Mouse (Mus musculus) thymus, postnatal 0 days (tissue): ENCODE data around the gene Tnfrsf9. TPM values are rescaled to one million over a fixed set of nuclear protein-coding genes. Genes with fewer than 3 reads are reported as not detected.
"Not testable (repeated sequence)": the region's sequence is repeated elsewhere in the genome, so short reads cannot be mapped to it uniquely, and the experiment has no call there.

Experiments
- DNase-seq: peaks from one replicate; pipeline ENCODE4 v3.0.0-alpha.2; 2015; ENCODE audit warnings: low spot score
- polyA plus RNA-seq: library from polyadenylated mRNA; unstranded; fragments of >200 nt; fragmentation: Nextera tagmentation; extraction: Ambion mirVana; gene quantifications from 2 replicates; pipeline ENCODE4 v1.2.1, GENCODE M21; 2015

Gene Tnfrsf9
- 8.5 and 9.6 TPM in 2 replicates for polyA plus RNA-seq

DNA sequence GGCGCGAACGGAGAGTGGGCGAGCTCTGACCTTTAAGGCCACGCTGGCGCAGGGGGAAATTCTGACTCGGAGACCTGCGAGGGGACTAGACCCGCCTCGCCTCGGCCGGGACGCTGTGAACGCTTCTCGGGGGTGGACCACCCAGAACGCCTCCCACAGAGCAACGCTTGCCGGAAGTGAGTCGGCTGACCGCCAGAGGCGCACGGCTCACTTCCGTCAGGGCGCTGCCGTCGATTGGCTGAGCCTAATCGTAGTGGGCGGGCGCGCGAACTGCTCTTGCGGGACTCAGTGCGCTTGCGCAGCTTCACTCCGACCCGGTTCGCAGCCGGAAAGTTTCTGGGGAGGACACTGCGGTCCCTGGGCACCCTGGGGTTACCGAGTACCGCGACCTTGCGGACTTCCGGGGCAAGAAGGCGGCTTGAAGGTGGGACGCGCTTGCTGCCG is at the start of gene Tnfrsf9, which contains the start of gene Park7:
Tnfrsf9 (plus strand) TSS at position 273 of the 444 bp plus-strand sequence.
Park7 (minus strand) TSS at position 148 of the 444 bp plus-strand sequence.
- peak; percentile 98 for DNase-seq

DNA sequence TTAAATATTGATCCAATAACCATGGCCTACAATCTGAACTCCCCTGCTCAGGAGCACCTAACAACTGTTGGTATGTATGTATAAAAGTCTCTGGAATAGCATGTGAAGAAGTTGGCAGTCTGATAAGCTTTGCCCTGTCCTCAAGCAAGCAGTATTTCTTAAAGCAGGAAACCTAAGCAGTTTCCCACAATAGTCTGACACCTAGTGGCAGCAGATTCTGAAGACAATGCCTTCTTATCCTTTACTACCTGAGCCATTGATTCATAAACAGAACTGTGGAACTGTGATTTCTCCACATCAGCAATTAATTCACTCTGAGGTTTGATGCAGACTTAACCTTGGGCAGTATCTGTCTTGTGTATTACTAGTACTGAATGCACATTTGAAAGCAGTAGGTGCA is 49.0 kb upstream of the Tnfrsf9 start:
- DNase-seq = peak; percentile 61

DNA sequence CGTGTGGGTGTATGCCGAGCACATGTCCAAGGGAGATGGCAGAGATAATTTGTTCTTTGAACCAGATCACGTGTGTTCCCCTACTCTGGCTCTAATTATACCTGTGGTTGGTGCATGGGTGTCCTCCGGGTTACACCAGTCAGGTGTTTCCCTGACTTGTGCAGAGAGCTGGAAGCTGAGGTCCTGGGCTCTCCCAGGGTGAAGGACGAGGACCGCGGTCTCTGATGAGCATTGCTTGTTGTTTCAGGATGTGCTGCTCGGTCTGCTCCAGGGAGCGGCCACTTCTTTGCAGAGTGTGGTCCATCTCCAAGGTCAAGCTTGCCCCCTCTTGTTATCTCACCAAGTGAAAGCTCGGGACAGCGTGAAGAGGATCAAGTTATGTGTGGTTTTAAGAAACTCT is 48.3 kb upstream of the Tnfrsf9 start:
- no peak for DNase-seq

DNA sequence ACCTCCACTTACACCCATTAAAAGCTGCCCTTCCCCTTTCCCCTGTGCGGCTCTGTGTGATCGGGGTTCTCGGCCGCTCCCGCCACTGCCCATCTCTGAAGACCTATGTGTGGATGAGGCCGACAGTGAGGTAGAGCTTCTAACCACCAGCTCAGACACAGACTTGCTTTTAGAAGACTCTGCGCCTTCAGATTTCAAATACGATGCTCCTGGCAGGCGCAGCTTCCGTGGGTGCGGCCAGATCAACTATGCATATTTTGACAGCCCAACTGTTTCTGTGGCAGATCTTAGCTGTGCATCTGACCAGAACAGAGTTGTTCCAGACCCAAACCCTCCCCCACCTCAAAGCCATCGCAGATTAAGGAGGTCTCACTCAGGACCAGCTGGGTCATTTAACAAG is 47.9 kb upstream of the Tnfrsf9 start:
- DNase-seq = no peak

DNA sequence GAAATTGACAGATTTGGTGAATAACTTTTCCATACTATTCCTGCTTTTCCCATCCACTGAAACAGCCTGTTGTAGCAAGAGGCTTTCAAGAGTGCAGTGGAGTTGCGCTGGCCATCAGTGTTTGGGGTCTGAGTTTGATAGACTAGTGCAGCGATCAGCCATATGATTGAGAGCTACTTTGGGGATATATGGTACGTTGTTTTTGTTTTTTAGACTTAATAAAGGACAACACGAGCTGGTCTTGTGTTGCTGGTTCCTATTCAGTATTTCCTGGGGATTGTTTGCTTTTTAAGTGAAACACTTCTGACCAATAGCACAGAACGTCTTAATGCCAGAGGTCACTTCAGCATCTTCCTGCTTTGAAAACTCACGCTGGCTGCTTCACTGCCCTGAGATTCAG is 46.2 kb upstream of the Tnfrsf9 start:
- DNase-seq = no peak

DNA sequence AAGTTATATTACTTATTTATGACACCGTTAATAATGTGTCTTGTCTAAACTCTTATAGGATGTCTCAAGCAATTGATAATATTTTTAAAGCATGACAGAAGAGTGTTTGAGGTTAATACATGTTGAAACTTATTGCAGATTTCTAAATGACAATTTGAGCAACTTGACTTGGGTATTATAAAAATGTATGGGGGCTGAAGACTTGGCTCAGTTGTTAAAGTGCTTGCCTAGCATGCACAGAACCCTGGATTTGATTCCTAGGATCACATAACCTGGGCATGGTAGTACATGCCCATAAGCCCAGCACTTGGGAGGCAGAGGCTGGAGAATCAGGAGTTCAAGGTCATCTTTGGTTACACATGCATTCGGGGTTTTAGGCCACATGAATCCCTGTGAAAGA is 45.5 kb upstream of the Tnfrsf9 start:
- no peak for DNase-seq

DNA sequence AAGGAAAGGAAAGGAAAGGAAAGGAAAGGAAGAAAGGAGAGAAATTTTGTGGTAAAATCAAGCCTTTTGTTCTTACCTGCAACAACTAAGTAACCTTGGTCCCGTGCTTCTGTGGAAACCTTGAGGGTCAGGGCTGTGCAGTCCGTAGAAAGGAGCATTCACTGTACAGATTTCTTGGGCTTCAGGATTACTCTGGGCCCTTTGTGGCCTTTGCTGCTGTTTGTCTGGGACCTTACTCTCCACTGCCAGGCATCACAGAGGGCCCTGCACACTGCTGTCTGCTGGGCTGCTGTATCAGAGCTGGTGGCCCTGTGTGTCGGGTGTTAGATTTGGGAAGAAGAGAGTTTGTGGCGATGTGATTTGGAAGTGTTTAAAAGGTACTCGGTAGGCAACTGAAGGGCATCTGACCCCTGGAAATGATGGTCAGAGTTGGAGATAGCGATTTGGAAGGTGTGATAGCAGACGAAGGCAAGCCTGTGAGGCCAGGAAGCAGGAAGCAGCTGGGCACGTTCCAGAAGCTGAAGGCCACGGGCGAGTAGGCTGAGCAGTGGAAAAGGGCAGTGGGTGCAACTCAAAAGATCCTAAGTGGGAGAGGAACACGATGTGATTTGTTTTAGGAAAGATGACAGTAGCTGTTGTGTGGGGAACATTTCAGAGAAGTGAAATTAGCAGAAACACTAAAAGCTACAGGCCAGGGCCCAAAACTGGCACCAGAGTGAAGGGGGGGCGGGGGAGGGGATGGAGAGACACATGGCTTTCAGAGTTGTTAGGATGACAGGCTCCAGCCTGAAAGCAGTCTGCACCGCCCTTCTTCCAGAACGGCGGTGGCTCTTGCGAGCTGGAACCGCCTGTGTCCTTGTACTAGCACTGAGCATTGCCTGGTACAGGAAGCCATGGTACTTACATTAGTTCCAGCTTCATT is 44.8 kb upstream of the Tnfrsf9 start:
- DNase-seq = no peak

DNA sequence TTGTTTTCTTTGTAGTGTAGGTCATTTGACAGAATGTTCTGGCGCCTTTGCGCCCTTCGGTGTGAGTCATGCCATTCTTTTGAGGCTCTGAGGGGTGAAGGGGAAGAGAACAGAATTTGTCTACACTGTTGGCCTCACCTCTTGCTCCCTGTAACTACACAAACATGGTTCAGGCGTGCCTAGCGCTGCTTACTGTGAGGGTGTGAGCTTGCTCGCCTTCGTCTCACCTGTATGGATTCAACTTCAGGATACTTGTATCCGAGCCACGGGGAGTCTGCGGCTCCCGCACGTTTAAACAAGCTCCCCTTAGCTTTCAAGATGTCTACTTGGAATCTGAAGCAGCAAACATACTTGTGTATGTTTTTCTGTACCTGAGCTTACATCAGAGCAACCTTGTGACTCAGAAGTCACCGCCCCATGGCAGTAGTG is 43.4 kb upstream of the Tnfrsf9 start:
- DNase-seq = no peak

DNA sequence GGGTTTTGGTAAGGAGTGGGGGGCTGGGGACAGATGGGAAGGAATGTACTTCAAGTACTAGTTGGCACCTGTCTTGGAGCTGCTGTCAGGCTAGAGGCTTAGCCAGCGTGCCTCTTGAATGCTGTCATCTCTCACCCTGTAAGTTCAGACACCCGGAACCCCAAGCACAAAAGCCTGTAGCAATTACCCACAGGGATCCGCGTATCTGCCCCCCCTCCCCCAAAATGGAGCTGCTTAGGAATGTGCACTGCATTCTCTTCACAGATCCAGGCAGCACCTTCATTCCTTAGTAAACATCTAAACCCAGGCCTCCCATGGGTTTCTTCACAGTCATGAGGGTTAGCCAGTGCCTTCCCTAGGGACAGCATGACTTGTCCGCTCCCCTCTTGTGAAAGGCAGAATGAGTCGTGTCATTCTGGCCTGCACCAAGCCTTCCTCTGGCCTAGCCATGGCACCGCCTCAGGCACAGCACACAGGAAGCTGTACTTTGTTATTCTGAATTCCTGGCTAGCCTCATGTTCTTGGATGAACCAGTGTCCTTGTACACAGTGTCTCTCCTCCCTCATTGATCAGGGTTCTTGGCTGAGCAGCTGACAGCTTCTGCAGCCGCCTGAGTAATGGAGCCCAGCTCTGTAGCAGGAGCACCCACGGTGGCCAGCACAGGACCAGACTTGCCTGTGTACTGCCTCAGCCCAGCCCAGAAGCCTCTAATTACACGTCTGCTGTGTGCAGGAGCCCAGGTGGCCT is 42.8 kb upstream of the Tnfrsf9 start:
- DNase-seq = no peak

DNA sequence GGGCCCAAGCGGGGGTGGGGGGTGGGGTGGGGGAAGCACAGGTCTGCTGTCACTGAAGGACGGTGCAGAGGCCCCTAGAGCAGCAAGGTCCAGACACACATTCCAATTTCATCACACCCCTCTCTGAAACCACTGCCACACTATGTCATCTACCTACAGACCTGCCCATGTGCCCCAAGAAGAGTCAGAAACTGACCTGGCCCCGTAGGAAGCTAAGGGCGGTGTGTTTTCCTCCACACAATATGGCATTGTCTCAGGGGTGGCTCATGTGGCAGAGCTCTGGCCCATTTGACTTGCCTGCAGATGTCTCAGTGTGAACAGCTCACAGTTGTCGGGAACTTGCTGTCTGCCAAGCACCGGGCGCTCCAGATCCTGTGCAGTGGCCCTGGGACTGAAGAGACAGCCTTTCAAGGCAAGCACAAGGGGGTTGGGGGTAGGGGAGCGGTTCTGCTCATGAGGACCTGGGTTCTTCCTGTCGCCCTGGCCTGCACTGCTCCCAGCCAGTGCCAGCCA is 42.2 kb upstream of the Tnfrsf9 start:
- no peak for DNase-seq

DNA sequence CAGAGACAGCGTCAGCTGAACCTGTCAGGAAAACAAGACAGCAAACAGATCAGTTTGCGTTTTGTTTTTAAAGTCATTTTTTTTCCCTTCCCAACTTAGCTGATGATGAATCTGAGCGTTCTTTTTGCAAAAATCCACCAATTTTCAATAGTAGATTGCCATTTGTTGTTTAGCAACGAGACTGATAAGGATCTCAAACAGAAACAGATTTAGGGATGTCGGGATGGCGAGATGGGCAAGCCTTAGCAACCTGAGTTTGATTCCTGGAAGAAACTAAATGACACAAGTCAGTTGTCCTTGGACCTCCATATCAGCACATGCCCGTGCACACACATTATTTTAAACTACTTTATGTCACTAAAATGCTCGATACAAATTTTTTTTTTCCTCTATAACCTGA is 41.7 kb upstream of the Tnfrsf9 start:
- DNase-seq = no peak

DNA sequence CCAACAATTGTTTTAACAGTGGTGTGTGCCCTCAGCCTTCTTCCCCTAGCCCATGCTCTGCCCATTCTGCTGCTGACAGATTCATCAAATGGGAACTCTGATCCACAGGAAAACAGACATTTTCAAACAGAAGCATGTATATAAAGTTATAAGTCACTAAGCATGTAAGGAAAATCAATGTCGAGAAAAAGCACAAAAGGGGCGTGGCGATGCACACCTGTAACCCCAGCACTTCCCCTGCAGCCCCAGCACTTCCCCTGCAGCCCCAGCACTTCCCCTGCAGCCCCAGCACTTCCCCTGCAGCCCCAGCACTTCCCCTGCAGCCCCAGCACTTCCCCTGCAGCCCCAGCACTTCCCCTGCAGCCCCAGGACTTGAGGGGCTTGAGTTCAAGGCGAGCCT is 39.9 kb upstream of the Tnfrsf9 start:
- not testable (repeated sequence) for DNase-seq

DNA sequence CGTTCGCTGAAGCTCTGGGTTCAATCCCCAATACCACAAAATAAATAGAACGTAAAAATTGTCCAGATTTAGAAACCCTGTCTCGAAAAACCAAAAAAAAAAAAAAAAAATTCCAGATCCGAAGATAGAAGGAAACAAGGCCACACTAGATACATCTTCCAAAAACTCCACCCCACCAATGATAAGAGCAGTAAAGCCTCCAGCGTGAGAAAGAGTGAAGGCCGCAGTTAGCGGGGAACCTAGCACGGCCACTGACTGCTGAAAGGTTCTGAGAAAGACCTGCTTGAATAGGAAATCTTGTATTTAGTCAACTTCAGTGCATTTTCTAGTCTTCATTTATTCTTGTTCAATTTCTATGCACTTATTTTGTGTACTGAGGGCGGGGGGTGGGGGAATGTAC is 39.0 kb upstream of the Tnfrsf9 start:
- no peak for DNase-seq

DNA sequence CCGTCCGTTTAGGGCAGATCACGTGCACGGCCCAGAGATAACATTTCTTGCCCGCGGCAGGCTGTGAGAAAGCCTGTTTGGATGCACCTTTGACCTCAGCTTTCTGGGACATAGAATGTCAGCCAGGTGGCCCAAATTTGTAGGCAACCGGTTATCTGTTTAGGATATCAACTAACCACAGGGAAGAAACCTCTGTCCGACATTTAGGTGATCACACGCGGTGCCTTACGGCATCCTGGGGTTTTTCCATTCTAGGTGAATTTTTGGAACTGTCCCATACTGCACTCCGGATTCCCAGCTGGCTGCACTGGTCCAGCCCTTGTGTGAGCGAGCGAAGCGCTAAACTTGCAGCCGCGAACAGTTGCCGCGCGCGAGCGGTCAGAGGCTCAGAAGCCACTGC is 34.7 kb upstream of the Tnfrsf9 start:
- DNase-seq = no peak

DNA sequence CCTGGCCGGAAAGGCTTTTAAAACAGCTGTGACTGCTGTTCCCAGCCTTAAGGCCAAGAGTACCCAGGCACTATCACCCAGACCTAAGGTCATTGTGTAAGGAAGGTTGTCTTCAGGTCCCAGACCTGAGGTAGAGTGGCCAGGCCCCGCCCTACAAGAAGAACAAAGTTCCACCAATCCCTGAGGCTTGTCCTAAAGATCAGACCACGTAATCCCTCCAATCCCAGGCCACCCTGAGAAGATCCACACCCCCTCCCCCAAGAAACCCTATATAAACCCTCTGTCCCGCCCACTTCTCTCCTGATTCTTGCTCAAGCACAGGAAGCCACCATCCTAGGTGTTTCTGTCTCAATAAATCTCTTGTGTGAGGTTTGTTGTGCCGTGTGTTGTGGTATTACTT is 34.0 kb upstream of the Tnfrsf9 start:
- no peak for DNase-seq

DNA sequence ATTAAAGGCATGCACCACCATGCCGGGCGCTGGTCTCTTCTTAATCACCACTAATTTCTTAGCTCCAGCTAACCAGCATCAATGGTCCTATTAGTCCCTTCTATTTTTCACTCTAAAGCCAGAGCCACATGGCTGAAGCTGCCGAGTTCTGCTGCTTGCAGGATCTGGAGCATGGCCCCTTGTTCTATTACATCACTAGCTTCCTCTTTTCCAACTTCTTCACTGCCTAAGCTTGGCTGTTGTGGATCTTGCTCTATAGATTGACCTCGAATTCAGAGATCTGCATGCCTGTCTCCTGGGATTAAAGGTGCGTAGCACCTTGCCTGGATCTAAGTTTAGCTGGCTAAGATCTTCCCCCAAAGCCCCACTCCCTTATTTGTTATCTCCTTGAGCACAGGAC is 31.7 kb upstream of the Tnfrsf9 start:
- DNase-seq = no peak

DNA sequence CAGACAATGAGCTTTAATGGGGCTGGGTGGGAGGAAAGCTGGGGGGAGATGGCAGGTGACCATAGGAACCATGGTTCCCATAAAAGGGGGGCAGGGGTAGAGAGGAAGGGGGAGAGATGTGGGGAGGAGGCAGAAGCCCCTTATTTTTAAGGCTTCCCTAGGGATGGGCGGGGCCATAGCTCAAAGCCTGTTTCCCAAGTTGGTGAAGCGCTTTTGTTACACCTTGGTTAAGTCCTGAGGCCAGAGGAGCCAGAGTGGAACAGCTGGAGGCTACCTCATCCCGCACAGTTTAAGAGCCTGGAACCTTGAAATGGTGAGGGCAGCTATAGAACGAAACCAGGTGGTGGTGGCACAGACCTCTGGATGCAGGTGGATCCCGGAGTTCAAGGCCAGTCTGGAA is 26.5 kb upstream of the Tnfrsf9 start:
- DNase-seq = no peak

DNA sequence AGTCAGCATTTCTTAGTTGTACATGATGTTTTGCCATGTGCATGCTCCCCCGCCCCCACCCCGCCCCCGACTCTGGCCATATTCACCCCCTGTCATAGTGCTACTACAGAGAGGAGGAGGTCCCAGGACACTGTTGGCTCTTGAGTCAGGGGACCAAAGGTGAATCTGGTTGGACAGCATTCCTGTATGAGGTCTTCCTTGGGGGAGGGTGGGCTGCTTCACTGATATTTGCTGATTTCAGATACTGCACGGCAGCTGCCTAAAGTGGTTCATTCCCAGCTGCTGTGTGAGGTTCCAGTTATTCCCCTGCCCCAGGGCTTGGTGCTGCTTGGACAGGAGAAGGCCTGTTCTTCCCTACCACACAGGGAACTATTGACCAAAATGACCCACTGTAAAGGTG is 25.9 kb upstream of the Tnfrsf9 start:
- no peak for DNase-seq

DNA sequence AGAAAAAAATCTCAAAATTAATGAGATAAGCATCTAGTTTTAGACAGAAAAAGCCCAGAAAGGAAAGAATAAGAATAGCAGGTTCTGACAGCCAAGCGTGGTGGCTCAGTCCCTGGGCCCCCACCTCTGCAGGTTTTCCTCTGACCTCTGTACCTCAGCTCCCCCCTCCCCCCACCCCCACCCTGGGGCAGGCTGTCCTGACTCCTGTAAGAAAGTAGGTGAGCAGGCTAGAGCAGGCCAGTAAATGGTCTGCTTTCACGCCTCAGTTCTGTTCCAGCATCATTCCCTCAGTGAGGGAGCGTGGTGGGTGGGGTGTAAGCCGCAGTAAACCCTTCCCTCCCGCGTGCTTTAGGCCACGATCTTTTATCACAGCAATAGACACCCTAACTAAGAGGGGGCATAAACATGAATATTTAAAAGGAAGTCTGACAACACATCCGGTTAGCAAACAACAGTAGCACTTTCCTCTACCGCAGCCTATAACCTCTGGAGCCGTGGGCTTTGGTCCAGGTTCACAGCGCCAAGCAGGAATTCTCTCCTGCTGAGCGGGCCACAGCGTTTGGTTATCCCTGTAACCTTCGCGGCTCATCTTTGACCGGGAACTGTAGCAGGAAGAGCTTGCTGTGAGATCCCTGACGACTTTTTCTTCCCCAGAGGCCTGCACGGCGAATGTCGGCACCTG is 24.9 kb upstream of the Tnfrsf9 start:
- DNase-seq = no peak

DNA sequence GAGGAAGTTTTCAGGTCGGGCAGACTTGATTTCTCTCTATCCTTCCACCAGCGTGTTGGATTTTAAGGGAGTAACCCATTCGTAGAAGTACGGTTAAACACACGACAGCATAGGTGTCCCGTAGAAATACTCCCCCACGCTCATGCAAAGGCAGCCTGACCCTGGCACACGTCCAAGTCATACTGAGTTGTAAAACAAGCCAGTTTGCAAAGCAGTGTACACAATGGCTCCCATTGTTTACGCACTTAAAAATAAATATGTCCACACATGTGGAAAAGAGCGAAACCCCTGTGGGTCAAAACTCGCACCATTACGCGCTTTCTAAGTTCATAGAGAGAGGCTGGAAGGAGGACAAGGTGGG is 24.4 kb upstream of the Tnfrsf9 start:
- DNase-seq = no peak

DNA sequence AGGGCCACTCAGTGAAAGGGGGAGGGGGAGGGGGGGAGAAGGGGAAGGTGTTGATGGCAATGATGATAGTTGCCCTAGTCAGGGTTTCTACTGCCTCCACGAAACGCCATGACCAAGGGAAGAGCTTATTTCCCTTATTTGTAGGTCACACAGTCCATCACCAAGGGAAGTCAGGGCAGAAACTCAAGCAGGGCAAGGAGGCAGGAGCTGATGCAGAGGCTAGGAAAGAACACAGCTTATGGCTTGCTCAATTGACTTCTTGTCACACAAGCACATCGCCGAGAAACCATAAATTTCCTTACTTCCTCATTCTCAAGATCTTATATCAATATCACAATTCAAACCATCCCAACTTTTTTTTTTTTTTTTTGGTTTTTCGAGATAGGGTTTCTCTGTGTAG is 23.1 kb upstream of the Tnfrsf9 start:
- no peak for DNase-seq
